Mouse (Mus musculus) left cerebral cortex, postnatal 14 days (tissue): ENCODE measurements around the gene Dnajc25. TPM values are rescaled to one million over a fixed set of nuclear protein-coding genes. Genes with fewer than 3 reads are reported as not detected.

ENCODE experiments used
- DNase-seq, 2 experiments: peaks; one replicate each; pipeline ENCODE4 v3.0.0; 2021 to 2022; ENCODE audit warnings: low spot score in 2 of 2, mixed read lengths in 1 of 2
- intact Hi-C: fragments of 180-260 bp; cut with DNase I; formaldehyde crosslinking; loops from one replicate; pipeline ENCODE4 v1.15.1; 2025
- total RNA-seq, 2 experiments: library from RNA; stranded (reverse); gene quantifications; 2 replicates each; pipeline ENCODE4 v1.2.3; 2021

Dnajc25 gene
- total RNA-seq, 2 experiments from 2014 or later, result 6.5 to 7.7 TPM

DNA sequence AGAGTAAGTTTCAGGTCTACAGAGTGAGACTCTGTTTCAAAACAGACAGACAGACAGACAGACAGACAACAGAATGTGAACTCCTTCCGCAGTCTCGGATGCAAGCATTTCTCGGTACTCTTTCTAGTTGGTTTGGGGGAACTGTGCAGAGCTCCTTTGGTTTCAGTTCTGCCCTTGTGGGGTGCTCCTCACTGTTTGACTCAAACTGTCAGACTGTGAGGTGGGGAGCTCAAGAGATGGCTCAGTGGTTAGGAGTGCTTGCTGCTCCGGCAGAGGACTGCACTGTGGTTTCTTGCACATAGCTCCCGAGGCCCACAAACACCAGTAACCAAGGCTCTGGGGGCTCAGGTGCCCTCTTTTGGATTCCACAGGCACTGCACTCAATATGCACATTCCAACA, 48.2 kb downstream of the Dnajc25 start:
- DNase-seq, result peak in 1 of 2 experiments; percentile 8
- intact Hi-C loops, result no loop called here

DNA sequence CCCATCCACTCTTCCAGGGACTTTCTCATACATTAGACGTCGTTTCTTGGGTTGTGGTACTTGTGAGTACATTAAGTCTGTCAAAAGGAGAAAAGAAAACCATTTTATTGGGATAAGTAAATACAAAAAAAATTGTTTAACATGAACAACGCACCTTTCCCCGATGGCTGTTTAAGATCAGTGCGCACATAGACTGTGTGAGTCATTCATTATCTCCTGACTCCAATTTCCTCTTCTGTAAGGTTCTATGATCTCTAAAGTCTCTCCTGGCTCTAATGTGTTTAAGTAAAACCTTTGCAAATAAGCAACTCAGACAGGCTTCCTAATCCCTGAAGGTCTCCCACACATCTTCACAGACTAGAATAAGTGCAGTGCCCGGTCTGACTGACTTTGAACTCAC, 49.0 kb downstream of the Dnajc25 start:
- no peak for DNase-seq
- intact Hi-C loops, result no loop called here

DNA sequence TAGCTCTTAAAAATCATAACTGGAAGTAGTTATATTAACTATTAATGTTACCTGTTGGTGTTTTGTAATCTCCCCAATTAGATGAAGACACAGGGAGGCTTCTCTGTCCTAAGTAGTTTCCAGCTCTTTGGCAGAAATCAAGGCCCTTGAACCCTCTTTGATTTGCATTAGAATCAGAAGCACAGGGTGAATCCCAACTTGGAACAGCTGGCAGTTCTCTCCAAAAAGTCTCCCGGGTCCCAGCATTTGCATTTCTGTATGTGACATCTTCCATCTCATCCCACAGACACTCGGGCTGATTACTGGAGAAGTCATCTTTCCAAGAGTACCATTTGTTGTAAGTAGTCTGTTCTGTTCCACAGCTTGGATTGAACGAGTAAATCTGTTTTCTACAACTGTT, 52.4 kb downstream of the Dnajc25 start:
- intact Hi-C loops, result no loop called here
- no peak for DNase-seq

DNA sequence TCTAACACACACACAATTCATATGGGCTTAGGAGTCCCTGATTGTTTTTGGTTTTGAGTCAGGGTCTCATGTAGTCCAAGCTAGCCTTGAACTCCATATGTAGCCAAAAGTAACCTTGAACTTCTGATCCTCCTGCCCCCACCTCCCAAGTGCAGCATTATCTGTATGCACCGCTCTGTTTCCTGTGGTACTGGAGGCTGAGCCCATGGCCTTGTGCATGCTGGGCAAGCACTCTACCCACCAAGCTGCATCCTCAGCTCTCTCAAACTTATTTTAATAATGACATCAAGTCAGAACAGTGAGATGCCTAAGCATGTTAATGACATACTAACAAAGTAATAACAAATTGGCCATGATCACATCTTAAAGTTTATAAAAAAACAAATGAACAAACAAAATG, 56.2 kb downstream of the Dnajc25 start:
- DNase-seq, result no peak
- intact Hi-C loops, result no loop called here

DNA sequence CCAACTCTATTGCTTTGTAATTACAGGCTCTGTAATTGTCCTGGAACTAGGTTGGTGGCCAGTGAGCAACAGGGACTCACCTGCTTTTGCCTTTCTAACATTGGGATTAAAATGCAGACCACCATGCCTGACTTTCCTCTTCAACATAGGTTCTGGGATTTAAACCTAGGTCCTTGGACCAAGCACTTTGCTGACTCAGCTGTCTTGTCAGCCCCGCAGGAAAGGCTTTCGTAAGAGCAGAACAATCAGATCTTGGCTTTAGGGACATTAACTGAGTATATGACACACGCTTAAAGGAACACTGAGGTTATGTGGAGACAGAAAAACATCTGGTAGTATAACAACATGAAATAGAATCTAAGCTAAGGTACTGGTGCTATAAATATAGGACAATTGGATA, 63.1 kb downstream of the Dnajc25 start:
- no peak for DNase-seq
- intact Hi-C loops, result no loop called here

DNA sequence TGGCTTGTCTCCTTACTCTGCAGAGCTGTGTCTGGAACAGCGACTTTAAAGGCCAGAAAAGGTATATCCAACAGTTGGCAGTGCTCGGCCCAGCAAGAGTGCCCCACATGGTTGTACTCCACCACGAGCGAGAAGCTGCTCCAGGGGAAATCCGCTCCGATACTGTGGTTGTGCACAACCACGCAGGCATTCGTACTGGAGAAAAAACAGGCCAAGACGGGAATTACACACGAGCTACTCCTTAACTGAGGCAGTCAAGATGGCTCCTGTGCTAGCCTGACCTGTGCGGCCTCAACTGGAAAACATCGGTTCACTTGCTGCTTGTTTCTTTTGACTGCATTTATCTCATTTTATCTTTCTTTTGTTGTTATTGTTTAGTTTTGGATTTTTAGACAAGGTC, 67.7 kb downstream of the Dnajc25 start:
- no peak for DNase-seq
- intact Hi-C loops, result no loop called here

DNA sequence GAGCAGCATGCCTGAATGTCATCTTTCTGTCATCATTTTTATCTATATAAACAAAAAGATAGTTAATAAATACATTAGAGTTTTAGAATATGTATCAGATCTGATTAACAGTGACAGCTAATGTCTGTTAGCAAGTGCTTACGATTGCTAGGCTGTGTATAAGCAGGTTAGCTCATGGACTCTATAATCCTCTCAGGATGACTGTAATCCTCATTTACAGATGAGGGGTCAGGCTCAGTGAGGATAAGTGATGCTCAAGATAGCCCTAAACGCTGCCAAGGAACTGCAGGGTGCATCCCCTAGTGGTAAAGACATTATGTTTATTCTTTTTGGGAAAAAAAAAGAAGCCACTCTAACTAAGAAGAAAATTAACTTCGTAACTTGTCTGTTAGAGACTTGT, 74.4 kb downstream of the Dnajc25 start:
- intact Hi-C loops, result no loop called here
- DNase-seq, result no peak

Other genes with a start within 250 kb of the Dnajc25 start
- gene Olfr267, start 207.3 kb upstream of the Dnajc25 start, total RNA-seq, result under 1 TPM; 0.13 to 0.26 TPM
- gene Ecpas, start 82.3 kb upstream of the Dnajc25 start, total RNA-seq, result 100 to 1,000 TPM; 134 to 145 TPM
- 10 to 100 TPM; 23.2 to 31.1 TPM for gene Zkscan16, start 51.4 kb upstream of the Dnajc25 start, total RNA-seq
- gene Ptgr1, start 7.9 kb upstream of the Dnajc25 start, total RNA-seq, result 1 to 10 TPM; 1.6 to 2.4 TPM
- 1 to 10 TPM in 1 of 2 experiments, under 1 TPM in 1; 0.70 to 3.1 TPM for gene Gm20503, start 8.1 kb downstream of the Dnajc25 start, total RNA-seq
- gene Gng10, start 40.0 kb downstream of the Dnajc25 start, total RNA-seq, result 10 to 100 TPM; 84.9 to 96.0 TPM
- gene AI481877, start 143.9 kb downstream of the Dnajc25 start, total RNA-seq, result not detected
- 10 to 100 TPM; 92.8 to 93.8 TPM for gene Ugcg, start 194.2 kb downstream of the Dnajc25 start, total RNA-seq